Mouse (Mus musculus): ENCODE results near the gene Gse1.

The Gse1 gene

GRCm38 (mm10) chr8:120312452-120312851 lies 84.2 kb downstream of the Gse1 start:
- POLR2A ChIA-PET, result no interaction called here
- CTCF ChIA-PET, result interaction anchor here in 1 of 4 experiments (1.1 kb wide), 1 partner anchor 24 kb away, joined by 4 read pairs; no protein-coding TSS in a partner anchor

DNA sequence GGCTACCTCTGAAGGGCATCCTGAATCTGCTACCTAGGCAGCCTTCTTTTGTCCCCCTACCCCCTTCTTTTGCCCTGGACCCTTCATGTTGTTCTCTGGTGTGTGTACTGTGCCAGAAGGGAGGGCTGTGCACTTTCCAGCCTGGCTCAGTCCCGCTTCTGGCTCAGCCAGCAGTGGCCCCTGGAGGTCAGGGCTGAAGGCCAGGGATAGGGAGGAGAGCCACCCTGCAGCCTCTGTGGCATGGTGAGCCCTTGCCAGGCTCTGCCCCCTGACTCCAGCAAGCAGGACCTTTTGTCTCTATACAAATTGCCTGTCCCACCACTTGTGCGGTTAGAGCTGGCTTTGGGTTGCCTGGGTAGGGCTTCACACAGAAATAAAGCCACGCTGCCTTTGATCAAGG lies 85.4 kb downstream of the Gse1 start:
- ChIA-PET CTCF (interaction anchor here in 2 of 4 experiments (0.6 to 0.8 kb wide), 2 partner anchors 13 to 49 kb away, joined by 3 to 4 read pairs; no protein-coding TSS in a partner anchor), POLR2A (no interaction called here)

DNA sequence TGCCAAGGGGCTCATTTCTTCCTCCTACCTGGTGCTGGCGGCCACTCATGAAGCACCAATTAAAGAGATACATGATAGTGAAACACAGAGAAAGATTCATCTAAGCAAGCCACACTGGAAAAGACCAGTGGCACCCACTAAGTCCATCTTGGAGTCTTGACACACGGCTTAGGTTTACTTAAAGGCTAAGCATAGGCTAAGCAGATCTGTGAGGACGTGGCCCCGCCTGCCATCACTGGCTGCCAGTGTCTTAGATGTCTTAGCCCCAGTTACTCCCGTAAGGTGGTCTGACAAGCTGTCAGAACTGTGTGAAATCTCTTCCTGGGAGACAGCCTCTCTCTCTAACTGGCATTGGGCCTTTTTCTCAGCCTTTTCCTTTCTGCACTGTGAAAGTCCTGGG lies 86.7 kb downstream of the Gse1 start:
- ChIA-PET CTCF (interaction anchor here in 3 of 4 experiments (0.6 to 5.4 kb wide), 24 partner anchors 7 to 288 kb away, joined by 3 to 56 read pairs (median 5); partner anchors contain the start of gene Fam92b (in 1 of the 3)), POLR2A (interaction anchor here in 1 of 4 experiments (0.9 to 1.3 kb wide), 4 partner anchors 10 to 36 kb away, joined by 3 to 5 read pairs (median 4); no protein-coding TSS in a partner anchor)

GRCm38 (mm10) chr8:120315644-120316043 lies 87.4 kb downstream of the Gse1 start:
- POLR2A ChIA-PET, result interaction anchor here in 2 of 4 experiments (0.9 to 1.3 kb wide), 6 partner anchors 10 to 336 kb away, joined by 3 to 5 read pairs (median 4); no protein-coding TSS in a partner anchor

DNA sequence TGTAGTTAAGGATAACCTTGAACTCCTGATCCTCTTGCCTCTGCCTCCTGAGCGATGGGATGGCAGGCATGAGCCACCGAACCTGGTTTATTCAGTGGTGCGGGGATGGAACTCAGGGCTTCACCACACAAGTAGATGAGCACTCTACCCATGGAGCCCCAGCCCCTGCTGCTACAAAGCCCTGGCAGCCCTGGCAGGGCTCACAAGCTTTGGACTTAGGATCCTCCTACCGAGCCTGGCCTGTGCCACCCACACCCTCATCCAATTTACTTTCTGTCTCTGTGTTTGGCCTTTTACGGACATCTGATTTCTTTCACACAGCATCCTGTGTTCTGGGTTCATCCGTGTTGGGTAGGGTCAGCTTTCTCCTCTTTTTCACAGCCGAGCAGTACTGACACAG lies 88.5 kb downstream of the Gse1 start:
- ChIA-PET CTCF (interaction anchor here (0.5 to 5.4 kb wide), 34 partner anchors 9 to 574 kb away, joined by 3 to 56 read pairs (median 4); partner anchors contain the start of gene Fam92b (in 1 of the 4)), POLR2A (interaction anchor here in 2 of 4 experiments (0.5 to 1.3 kb wide), 3 partner anchors 18 to 322 kb away, joined by 3 read pairs; no protein-coding TSS in a partner anchor)

More at GRCm38 (mm10) chr8:120315644-120316043, 87.4 kb downstream of the Gse1 start:
- CTCF ChIA-PET, result interaction anchor here (0.6 to 5.4 kb wide), 49 partner anchors 8 to 318 kb away, joined by 3 to 56 read pairs (median 4); partner anchors contain the start of gene Fam92b (in 1 of the 4)

DNA sequence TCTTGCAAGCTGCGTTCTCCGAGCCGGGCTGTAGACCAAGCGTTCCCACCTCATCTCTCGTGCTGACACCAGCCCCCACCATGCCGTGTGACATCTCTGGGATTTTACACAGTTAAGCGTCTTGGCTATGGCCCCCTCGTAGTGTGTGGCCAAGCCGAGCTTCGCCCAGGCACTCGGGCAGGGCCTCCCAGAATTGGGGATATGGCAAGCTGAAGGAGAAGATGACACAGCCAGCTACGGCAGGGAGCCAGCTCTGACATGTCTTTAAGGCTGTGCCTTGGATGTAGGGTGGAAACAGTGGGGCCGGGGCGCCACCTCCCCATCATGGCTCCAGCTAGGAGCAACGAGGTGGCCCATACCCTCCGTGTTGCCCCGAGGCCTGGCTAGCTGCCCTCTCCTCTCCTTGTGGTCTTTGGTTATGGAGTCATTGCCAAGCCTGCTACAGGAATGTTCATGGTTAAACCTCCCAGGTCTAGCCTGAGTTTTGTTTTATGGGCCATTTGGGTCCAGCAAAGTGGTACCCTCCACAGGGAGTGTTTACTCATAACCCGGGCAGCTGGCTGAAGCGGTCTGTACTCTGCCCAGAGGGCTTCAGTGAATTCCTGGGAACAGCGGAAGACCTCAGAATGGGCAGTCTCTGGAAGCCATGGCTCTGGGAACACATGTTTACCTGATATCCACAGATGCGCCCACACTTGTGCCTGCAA lies 89.0 kb downstream of the Gse1 start:
- ChIA-PET POLR2A (interaction anchor here in 1 of 4 experiments (0.5 to 1.3 kb wide), 3 partner anchors 18 to 211 kb away, joined by 3 read pairs; no protein-coding TSS in a partner anchor), CTCF (interaction anchor here (0.5 to 5.4 kb wide), 28 partner anchors 9 to 574 kb away, joined by 3 to 56 read pairs (median 4); partner anchors contain the start of gene Fam92b (in 1 of the 4))

- POLR2A ChIA-PET, result interaction anchor here in 3 of 4 experiments (0.7 to 1.6 kb wide), 3 partner anchors 15 to 245 kb away, joined by 3 to 5 read pairs (median 3); no protein-coding TSS in a partner anchor
- CTCF ChIA-PET, result interaction anchor here (0.6 to 5.9 kb wide), 41 partner anchors 9 to 564 kb away, joined by 3 to 72 read pairs (median 6); partner anchors contain the start of gene Fam92b (in 2 of the 4)
These were observed 90.3 kb downstream of the Gse1 start for GRCm38 (mm10) chr8:120318476-120318991.

DNA sequence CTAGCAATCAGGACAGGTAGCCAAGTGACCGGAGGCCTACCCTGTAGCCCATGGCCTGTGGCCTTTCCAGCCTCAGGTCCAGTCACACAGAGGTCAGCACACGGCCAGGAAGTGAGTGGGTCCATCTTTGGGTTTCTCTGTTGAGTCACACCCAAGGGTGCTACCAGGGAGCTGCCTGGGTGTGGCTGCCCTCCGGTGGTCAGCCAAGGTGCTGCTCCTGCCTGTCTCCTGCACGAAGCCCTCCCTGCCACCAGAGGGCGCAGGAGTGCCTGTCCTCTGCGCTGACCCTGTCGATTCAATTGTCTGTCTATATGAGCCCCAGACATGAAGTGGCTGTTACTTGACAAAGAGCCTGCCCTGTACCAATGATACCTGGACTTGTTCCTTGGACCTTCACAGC lies 91.2 kb downstream of the Gse1 start:
- POLR2A ChIA-PET, result interaction anchor here in 3 of 4 experiments (0.6 to 1.6 kb wide), 13 partner anchors 10 to 277 kb away, joined by 3 to 10 read pairs (median 3); no protein-coding TSS in a partner anchor
- CTCF ChIA-PET, result interaction anchor here (0.5 to 5.9 kb wide), 135 partner anchors 8 to 565 kb away, joined by 3 to 72 read pairs (median 4); partner anchors contain the start of genes Fam92b (in 3 of the 4), Gins2 (in 1 of the 4) and Tldc1 (in 1 of the 4)

GRCm38 (mm10) chr8:120320146-120320545 lies 91.9 kb downstream of the Gse1 start:
- CTCF ChIA-PET, result interaction anchor here (0.6 to 5.9 kb wide), 118 partner anchors 7 to 566 kb away, joined by 3 to 72 read pairs (median 5); partner anchors contain the start of genes Fam92b (in 3 of the 4), Gins2 (in 1 of the 4) and Tldc1 (in 1 of the 4)
- POLR2A ChIA-PET, result interaction anchor here in 3 of 4 experiments (0.6 to 1.4 kb wide), 11 partner anchors 11 to 276 kb away, joined by 3 to 10 read pairs (median 3); no protein-coding TSS in a partner anchor

- ChIA-PET CTCF (interaction anchor here (0.6 to 5.9 kb wide), 37 partner anchors 9 to 866 kb away, joined by 3 to 72 read pairs (median 6); partner anchors contain the start of gene Fam92b (in 2 of the 4)), POLR2A (interaction anchor here in 3 of 4 experiments (1.0 to 1.1 kb wide), 3 partner anchors 15 to 198 kb away, joined by 3 read pairs; no protein-coding TSS in a partner anchor)
These were observed 93.5 kb downstream of the Gse1 start for GRCm38 (mm10) chr8:120321724-120322123.

GRCm38 (mm10) chr8:120322956-120323448 lies 94.7 kb downstream of the Gse1 start:
- POLR2A ChIA-PET, result interaction anchor here in 3 of 4 experiments (0.7 to 1.9 kb wide), 9 partner anchors 8 to 301 kb away, joined by 3 to 8 read pairs (median 3); no protein-coding TSS in a partner anchor
- CTCF ChIA-PET, result interaction anchor here (0.5 to 5.9 kb wide), 40 partner anchors 8 to 319 kb away, joined by 3 to 72 read pairs (median 5); partner anchors contain the start of gene Fam92b (in 2 of the 4)

GRCm38 (mm10) chr8:120324555-120324954 lies 96.3 kb downstream of the Gse1 start:
- ChIA-PET CTCF (interaction anchor here in 2 of 4 experiments (0.9 to 5.3 kb wide), 8 partner anchors 8 to 271 kb away, joined by 3 to 96 read pairs (median 20); no protein-coding TSS in a partner anchor), POLR2A (no interaction called here)

DNA sequence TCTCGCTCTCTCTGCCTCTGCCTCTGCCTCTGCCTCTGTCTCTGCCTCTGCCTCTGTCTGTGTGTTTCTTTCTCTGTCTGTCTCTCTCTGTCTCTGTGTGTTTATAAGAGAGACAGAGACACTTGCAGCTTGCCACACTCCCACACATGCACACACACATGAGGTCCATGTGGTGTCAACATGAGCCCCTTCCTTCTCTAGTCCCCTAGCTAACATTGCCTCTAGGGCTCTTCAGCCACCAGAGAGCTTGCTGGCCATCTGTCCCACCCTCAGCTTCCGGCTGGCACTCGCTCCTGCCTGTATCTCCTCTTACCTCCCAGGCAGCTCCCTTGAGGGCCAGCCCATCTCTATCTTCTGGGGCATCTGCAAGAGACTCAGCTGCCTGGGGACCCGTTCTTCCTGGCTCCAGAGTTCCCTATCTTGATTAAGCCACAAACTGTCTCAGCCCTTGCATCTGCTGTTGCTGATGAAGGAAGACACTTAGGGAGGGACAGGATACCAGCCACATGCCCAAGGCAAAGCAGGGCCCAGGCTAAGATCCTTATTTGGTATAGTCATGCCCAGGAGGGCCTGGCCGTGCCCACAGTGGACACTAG lies 97.0 kb downstream of the Gse1 start:
- CTCF ChIA-PET, result interaction anchor here in 2 of 4 experiments (0.9 to 5.3 kb wide), 7 partner anchors 9 to 271 kb away, joined by 3 to 96 read pairs (median 28); no protein-coding TSS in a partner anchor
- POLR2A ChIA-PET, result no interaction called here

DNA sequence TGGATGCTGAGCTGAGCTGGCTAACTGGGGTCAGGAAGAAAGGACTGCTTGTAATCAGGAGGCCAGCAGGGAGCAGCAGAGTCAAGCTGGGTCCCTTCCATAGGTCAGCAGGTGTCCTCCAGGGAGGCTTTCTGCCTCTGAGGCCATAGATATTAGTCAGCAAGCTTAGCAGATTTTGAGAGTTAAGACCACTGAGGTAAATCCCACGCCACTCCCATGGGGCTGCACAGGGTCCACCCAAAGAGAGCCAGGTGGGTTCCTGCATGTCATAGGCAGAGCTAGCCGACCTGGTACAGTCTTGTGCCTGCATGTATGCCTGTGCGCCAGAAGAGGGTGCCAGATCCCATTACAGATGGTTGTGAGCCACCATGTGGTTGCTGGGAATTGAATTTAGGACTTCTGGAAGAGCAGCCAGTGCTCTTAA lies 98.9 kb downstream of the Gse1 start:
- POLR2A ChIA-PET, result interaction anchor here (0.5 to 3.8 kb wide), 28 partner anchors 8 to 339 kb away, joined by 3 to 23 read pairs (median 4); no protein-coding TSS in a partner anchor
- CTCF ChIA-PET, result interaction anchor here (0.6 to 5.3 kb wide), 158 partner anchors 8 to 481 kb away, joined by 3 to 96 read pairs (median 4); partner anchors contain the start of genes Fam92b (in 2 of the 4), Cox4i1 (in 1 of the 4), Gins2 (in 1 of the 4) and Gm27021 (in 1 of the 4)

GRCm38 (mm10) chr8:120328361-120329022 lies 100.2 kb downstream of the Gse1 start:
- ChIA-PET POLR2A (interaction anchor here in 3 of 4 experiments (1.0 to 3.8 kb wide), 7 partner anchors 9 to 203 kb away, joined by 3 to 23 read pairs (median 5); no protein-coding TSS in a partner anchor), CTCF (interaction anchor here (0.6 to 5.3 kb wide), 30 partner anchors 9 to 468 kb away, joined by 3 to 96 read pairs (median 9); no protein-coding TSS in a partner anchor)

- POLR2A ChIA-PET, result interaction anchor here in 3 of 4 experiments (0.7 to 3.8 kb wide), 4 partner anchors 34 to 206 kb away, joined by 4 to 23 read pairs (median 8); no protein-coding TSS in a partner anchor
- CTCF ChIA-PET, result interaction anchor here in 2 of 4 experiments (0.6 to 5.3 kb wide), 8 partner anchors 9 to 270 kb away, joined by 3 to 96 read pairs (median 8); no protein-coding TSS in a partner anchor
These were observed 100.9 kb downstream of the Gse1 start for GRCm38 (mm10) chr8:120329030-120329748.
